Mouse (Mus musculus) megakaryocyte, embryonic 14.5 days (primary cell): ENCODE data around the gene Tmem208. TPM values are rescaled to one million over a fixed set of nuclear protein-coding genes. Genes with fewer than 3 reads are reported as not detected.
A peak's percentile ranks its signal among the peaks of the same experiment; 100 is the strongest.
"Not testable (repeated sequence)": the region's sequence is repeated elsewhere in the genome, so short reads cannot be mapped to it uniquely, and the experiment has no call there.

Source experiments
- H3K27me3 ChIP-seq: replicated peaks from 2 replicates; pipeline ENCODE3; 2012; ENCODE audit warnings: inconsistent platforms
- H3K36me3 ChIP-seq: replicated peaks from 2 replicates; pipeline ENCODE3; 2012; ENCODE audit warnings: low read length, inconsistent platforms, mixed read lengths
- H3K4me1 ChIP-seq: 2 replicates; pipeline ENCODE4 v1.6.1; 2012; ENCODE audit warnings: inconsistent platforms
- H3K4me3 ChIP-seq: replicated peaks from 2 replicates; pipeline ENCODE3; 2012; ENCODE audit warnings: moderate library complexity, mild to moderate bottlenecking, inconsistent platforms
- H3K9me3 ChIP-seq: 2 replicates; pipeline ENCODE4 v1.6.1; 2012; ENCODE audit warnings: inconsistent platforms
- FLI1 ChIP-seq: IDR thresholded peaks from 2 replicates; pipeline ENCODE4 v1.6.1; 2012; ENCODE audit warnings: low read length, inconsistent platforms, mixed read lengths
- GATA1 ChIP-seq: IDR thresholded peaks from 3 replicates; pipeline ENCODE4 v1.6.1; 2012; ENCODE audit warnings: mixed read lengths, low read length, inconsistent platforms, borderline replicate concordance
- polyA plus RNA-seq: library from polyadenylated mRNA; stranded (reverse); fragments of >175 nt; gene quantifications from 2 replicates; pipeline ENCODE4 v1.2.3, GENCODE M21; 2012; ENCODE audit warnings: low replicate concordance; ENCODE audit not compliant: insufficient read depth

Tmem208 gene
- polyA plus RNA-seq, 1 experiment, result 61.6 TPM

- H3K4me1 ChIP-seq, result peaks cover 67% of the 10 kb centered on the region
- TF ChIP-seq GATA1 (no peak), FLI1 (no peak)
- H3K9me3 ChIP-seq, result no peaks in the 10 kb centered on the region
- peak within 1 kb of the TSS; percentile 94 for H3K4me3 ChIP-seq
- peaks cover 32% of the 10 kb centered on the region for H3K36me3 ChIP-seq
- peaks cover 6% of the 10 kb centered on the region for H3K27me3 ChIP-seq
These were observed 36.2 kb upstream of the Tmem208 start, which contains the start of gene 4931428F04Rik for GRCm38 (mm10) chr8:105289805-105290460. Gene 4931428F04Rik (minus strand): TSS chr8:105289864.

- peak overlapping the region; percentile 94 for H3K4me3 ChIP-seq
- no peaks in the 10 kb centered on the region for H3K9me3 ChIP-seq
- peaks cover 2% of the 10 kb centered on the region for H3K27me3 ChIP-seq
- peaks cover 29% of the 10 kb centered on the region for H3K36me3 ChIP-seq
- H3K4me1 ChIP-seq, result peaks cover 70% of the 10 kb centered on the region
- TF ChIP-seq GATA1 (no peak), FLI1 (no peak)
These were observed 35.4 kb upstream of the Tmem208 start for GRCm38 (mm10) chr8:105290554-105291314.

GRCm38 (mm10) chr8:105291364-105291763 lies 34.8 kb upstream of the Tmem208 start:
- H3K27me3 ChIP-seq, H3K9me3 ChIP-seq, H3K4me3 ChIP-seq: not testable (repeated sequence)
- H3K4me1 ChIP-seq, result peaks cover 72% of the 10 kb centered on the region
- peaks cover 29% of the 10 kb centered on the region for H3K36me3 ChIP-seq

- H3K27me3 ChIP-seq, H3K4me3 ChIP-seq, H3K9me3 ChIP-seq: not testable (repeated sequence)
- Histone ChIP-seq H3K4me1 (peaks cover 74% of the 10 kb centered on the region), H3K36me3 (peaks cover 29% of the 10 kb centered on the region)
These were observed 34.4 kb upstream of the Tmem208 start for GRCm38 (mm10) chr8:105291802-105292201.

GRCm38 (mm10) chr8:105292471-105292870 lies 33.7 kb upstream of the Tmem208 start:
- H3K4me1 ChIP-seq, result peaks cover 78% of the 10 kb centered on the region
- TF ChIP-seq GATA1 (no peak), FLI1 (no peak)
- no peaks in the 10 kb centered on the region for H3K9me3 ChIP-seq
- H3K27me3 ChIP-seq, result no peaks in the 10 kb centered on the region
- H3K4me3 ChIP-seq, result no peak overlapping the region
- peaks cover 29% of the 10 kb centered on the region for H3K36me3 ChIP-seq

- no peaks in the 10 kb centered on the region for H3K9me3 ChIP-seq
- H3K27me3 ChIP-seq, result no peaks in the 10 kb centered on the region
- peaks cover 30% of the 10 kb centered on the region for H3K36me3 ChIP-seq
- peak overlapping the region; percentile 14 for H3K4me3 ChIP-seq
- no peak for TF ChIP-seq FLI1
- no peak for TF ChIP-seq GATA1
- peaks cover 82% of the 10 kb centered on the region for H3K4me1 ChIP-seq
These were observed 32.7 kb upstream of the Tmem208 start for GRCm38 (mm10) chr8:105293405-105293804.

DNA sequence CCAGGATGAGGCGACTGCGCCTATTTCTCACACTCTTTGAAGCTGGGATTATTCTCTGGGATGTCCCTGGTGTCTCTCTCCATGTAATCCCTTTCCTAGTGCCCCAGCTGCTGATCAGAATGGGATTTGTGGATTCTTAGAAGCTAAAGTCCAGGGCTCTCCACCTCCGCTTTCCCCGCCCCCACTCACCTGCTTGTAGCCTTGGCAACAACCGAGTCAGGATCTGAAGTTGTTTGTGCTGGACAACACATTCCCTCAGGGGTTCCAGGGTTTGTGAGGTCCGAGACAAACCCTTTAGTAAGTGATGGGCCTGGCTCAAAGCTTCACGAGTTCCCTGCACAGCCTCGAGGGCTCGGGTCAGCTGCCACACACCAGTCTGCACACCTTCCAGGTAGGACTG lies 31.4 kb upstream of the Tmem208 start:
- H3K4me1 ChIP-seq, result peaks cover 81% of the 10 kb centered on the region
- no peaks in the 10 kb centered on the region for H3K27me3 ChIP-seq
- peaks cover 42% of the 10 kb centered on the region for H3K36me3 ChIP-seq
- no peaks in the 10 kb centered on the region for H3K9me3 ChIP-seq
- H3K4me3 ChIP-seq, result peak overlapping the region; percentile 97
- no peak for TF ChIP-seq GATA1
- TF ChIP-seq FLI1, result no peak

- Histone ChIP-seq H3K4me1 (peaks cover 81% of the 10 kb centered on the region), H3K9me3 (no peaks in the 10 kb centered on the region), H3K36me3 (peaks cover 47% of the 10 kb centered on the region), H3K27me3 (no peaks in the 10 kb centered on the region), H3K4me3 (peak overlapping the region; percentile 97)
- TF ChIP-seq FLI1 (no peak), GATA1 (no peak)
These were observed 30.9 kb upstream of the Tmem208 start for GRCm38 (mm10) chr8:105295256-105295655.

DNA sequence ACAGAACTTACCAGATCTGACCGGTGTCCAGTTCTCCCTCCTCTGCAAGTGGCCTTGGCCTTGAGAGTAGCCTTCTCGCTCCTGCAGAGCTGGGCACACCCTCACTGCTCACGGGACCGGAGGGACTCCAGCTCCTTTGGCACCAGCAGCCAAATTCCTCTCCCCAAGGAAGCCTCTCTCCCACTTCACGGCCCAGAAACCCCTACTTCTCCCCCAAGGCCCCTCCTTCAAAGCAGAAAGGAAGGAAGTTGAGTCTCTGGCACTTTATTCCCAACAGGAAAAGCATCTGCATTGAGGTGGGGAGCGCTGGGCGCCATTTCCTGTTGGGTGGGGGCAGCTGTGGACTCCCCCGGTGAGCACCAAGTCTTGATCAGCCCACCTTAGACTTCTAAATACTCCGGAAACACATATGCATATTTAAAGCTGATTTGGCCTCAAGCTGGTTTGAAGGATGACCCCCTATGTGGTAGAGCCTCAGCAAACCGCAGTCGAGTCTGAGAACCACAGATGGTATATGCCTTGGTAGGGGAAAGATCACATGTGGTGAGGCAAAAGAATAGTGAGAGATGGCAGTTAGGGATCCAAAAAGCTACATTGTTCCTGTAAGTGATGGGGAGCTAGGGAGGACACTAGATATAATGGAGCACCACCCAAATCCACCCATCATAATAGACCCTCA lies 30.1 kb upstream of the Tmem208 start, which contains the start of gene Exoc3l:
Gene Exoc3l (minus strand): TSS at position 207 of the 679 bp plus-strand sequence.
- H3K4me3 ChIP-seq, result peak within 1 kb of the TSS; percentile 97
- peaks cover 54% of the 10 kb centered on the region for H3K36me3 ChIP-seq
- TF ChIP-seq FLI1, result no peak
- H3K27me3 ChIP-seq, result no peaks in the 10 kb centered on the region
- no peaks in the 10 kb centered on the region for H3K9me3 ChIP-seq
- H3K4me1 ChIP-seq, result peaks cover 81% of the 10 kb centered on the region
